Mouse (Mus musculus) cerebellum, adult 2 months (tissue): ENCODE measurements around the gene Bcat1. TPM values are rescaled to one million over a fixed set of nuclear protein-coding genes. Genes with fewer than 3 reads are reported as not detected.
A peak's percentile ranks its signal among the peaks of the same experiment; 100 is the strongest.

Experiments
- DNase-seq, 2 experiments: peaks; one replicate each; pipeline ENCODE4 v3.0.0; 2021
- H3K27ac ChIP-seq: fragments of 200-500 bp; 2 replicates; pipeline ENCODE4 v1.5.1; 2012; ENCODE audit warnings: low read length, control low read depth, inconsistent platforms; ENCODE audit not compliant: insufficient read depth
- H3K27me3 ChIP-seq: fragments of 200-500 bp; 2 replicates; pipeline ENCODE4 v1.6.1; 2012; ENCODE audit warnings: inconsistent platforms, mild to moderate bottlenecking, low read length, moderate library complexity; ENCODE audit not compliant: control insufficient read depth, insufficient read depth
- H3K4me1 ChIP-seq: fragments of 200-500 bp; 2 replicates; pipeline ENCODE4 v1.6.1; 2011; ENCODE audit warnings: low read length; ENCODE audit not compliant: control insufficient read depth, insufficient read depth
- H3K4me3 ChIP-seq: fragments of 200-500 bp; replicated peaks from 2 replicates; pipeline ENCODE3; 2011; ENCODE audit warnings: mild to moderate bottlenecking, low read depth, low read length, control low read depth; ENCODE audit not compliant: insufficient read depth
- CTCF ChIP-seq: fragments of 200-500 bp; IDR thresholded peaks from 2 replicates; pipeline ENCODE4 v1.5.1; 2011; ENCODE audit warnings: low read depth, mild to moderate bottlenecking, control low read depth, low read length, moderate library complexity, borderline replicate concordance; ENCODE audit not compliant: insufficient read depth
- POLR2A ChIP-seq: fragments of 200-500 bp; IDR thresholded peaks from 2 replicates; pipeline ENCODE4 v1.6.1; 2011; ENCODE audit warnings: low read length, control low read depth, borderline replicate concordance; ENCODE audit not compliant: insufficient read depth
- WGBS: fragments of 180-500 bp; shearing (Covaris S2); methylation state at CpG from one replicate; pipeline ENCODE4 v1.1.7; 2018; 5-methylcytosine and 5-hydroxymethylcytosine counted together
- polyA plus RNA-seq: library from polyadenylated mRNA; depleted of rRNA; stranded (reverse); fragments of >200 nt; gene quantifications from 2 replicates; pipeline ENCODE4 v1.2.3, GENCODE M21; 2012

Gene Bcat1
- polyA plus RNA-seq, 1 experiment = 53.7 TPM

DNA sequence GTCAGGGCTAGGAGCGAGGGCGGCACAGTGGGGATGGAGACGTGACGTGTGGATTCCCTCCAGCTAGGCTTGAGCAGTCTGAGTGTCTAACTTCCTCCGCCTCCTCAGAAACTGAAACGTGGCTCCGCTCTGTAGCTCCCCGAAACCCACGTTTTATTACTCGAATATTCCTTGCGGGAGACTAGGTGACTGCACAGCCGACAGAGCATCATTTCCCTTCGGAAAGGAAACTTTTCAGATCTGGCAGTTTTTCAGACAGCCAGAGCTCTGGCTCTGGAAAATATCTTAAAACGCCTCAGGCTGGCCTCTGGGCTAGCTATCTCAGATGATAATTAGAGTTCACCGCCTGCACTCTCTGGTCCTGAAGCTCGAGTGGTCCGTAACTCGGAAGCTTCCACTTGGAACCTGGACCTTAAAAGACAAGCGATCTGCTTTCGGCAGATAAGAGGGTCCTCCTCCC is 866 bp downstream of the Bcat1 start:
- Histone ChIP-seq H3K4me1 (no peaks in the 10 kb centered on the region), H3K4me3 (peak overlapping the region; percentile 53), H3K27ac (no peak overlapping the region), H3K27me3 (no peaks in the 10 kb centered on the region)
- TF ChIP-seq CTCF (no peak), POLR2A (no peak)
- under 1% methylated on average over 20 of the region's 20 CpGs for WGBS
- DNase-seq = peak; percentile 14 to 25

DNA sequence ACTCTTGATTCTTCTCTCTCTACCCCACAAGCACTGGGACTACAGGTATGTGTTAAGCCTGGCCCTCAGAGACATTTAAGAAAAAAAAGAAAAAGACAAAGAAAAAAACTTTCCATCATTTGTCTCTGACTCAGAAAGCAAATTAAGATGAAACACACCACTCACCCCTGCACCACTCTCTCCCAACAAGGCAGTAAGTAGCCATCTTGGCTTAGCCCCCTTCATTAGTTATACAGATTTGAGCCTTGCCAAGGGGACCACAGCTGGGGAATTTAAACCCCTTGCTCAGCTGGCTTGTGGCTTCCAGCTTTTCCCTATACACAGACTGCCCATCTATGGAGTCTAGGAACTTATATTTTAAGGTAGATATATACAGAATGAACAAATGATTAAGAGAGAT is 1.5 kb downstream of the Bcat1 start:
- Histone ChIP-seq H3K4me1 (no peaks in the 10 kb centered on the region), H3K27me3 (no peaks in the 10 kb centered on the region), H3K27ac (no peak overlapping the region), H3K4me3 (no peak overlapping the region)
- no peak for DNase-seq
- TF ChIP-seq POLR2A (no peak), CTCF (no peak)

DNA sequence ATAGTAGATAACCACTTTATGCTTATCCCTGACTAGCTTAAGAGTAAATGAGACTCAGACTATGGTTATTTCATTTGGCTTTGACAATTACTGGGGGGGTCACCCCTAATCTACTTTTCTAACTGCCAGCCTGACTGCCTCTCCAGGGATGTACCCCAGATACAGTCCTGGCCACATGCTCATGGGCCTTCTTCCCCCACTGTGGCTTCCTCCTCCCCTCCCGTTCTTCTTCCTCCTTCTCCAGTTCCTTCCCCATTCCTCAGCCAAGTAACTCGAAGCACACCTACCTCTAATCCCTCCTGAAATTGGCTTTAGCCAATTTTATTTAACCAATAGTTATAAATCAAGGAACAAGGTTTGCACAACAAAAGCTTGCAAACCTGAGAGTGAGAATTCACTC is 6.1 kb downstream of the Bcat1 start:
- Histone ChIP-seq H3K4me1 (no peaks in the 10 kb centered on the region), H3K27ac (no peak overlapping the region), H3K4me3 (no peak overlapping the region), H3K27me3 (no peaks in the 10 kb centered on the region)
- TF ChIP-seq CTCF (no peak), POLR2A (no peak)
- DNase-seq = no peak
- WGBS = 88% methylated on average over 2 of the region's 2 CpGs

DNA sequence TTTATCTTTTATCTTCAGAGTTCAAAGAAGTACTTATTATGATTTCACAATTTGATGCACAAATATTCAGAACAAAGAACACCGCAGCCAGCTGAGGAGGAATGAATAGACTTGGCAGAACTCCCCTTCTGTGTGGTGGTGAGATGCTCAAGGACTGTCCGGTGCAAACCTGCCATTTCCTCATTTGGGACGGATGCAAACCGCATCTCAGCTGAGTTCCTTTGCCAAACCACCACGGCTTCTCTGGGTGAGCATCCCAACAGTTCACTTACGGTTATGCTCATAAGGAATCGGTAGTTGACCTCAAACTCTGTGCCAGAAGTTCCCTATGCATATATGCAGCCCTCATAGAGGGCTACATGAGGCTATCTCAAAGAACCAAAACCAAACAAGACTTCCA is 6.6 kb downstream of the Bcat1 start:
- no peaks in the 10 kb centered on the region for H3K4me1 ChIP-seq
- TF ChIP-seq POLR2A (no peak), CTCF (no peak)
- WGBS = 84% methylated on average over 7 of the region's 7 CpGs
- no peak for DNase-seq
- no peak overlapping the region for H3K27ac ChIP-seq
- no peaks in the 10 kb centered on the region for H3K27me3 ChIP-seq
- H3K4me3 ChIP-seq = no peak overlapping the region

DNA sequence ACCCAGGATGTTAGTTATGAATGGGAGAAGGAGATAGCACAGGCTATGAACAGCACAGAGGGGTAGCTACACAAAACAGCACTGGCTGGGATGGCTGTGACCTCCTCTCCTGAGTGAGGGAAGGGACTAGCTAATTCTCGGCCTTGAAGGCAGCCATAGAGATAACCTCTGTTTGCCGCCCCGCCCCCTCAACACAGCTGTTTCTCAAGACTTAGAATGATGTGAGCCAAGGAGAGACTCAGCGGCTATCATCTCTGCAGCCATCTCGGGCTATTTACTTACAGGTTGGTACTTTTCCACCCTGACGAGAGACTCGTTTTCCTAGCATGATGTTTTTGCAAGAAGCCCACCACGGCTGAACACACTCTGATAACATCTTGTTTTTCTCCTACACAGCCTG is 8.3 kb downstream of the Bcat1 start:
- TF ChIP-seq CTCF = no peak
- TF ChIP-seq POLR2A = no peak
- no peaks in the 10 kb centered on the region for H3K27me3 ChIP-seq
- no peak overlapping the region for H3K27ac ChIP-seq
- no peak for DNase-seq
- H3K4me1 ChIP-seq = no peaks in the 10 kb centered on the region
- WGBS = 91% methylated on average over 8 of the region's 8 CpGs
- H3K4me3 ChIP-seq = no peak overlapping the region

DNA sequence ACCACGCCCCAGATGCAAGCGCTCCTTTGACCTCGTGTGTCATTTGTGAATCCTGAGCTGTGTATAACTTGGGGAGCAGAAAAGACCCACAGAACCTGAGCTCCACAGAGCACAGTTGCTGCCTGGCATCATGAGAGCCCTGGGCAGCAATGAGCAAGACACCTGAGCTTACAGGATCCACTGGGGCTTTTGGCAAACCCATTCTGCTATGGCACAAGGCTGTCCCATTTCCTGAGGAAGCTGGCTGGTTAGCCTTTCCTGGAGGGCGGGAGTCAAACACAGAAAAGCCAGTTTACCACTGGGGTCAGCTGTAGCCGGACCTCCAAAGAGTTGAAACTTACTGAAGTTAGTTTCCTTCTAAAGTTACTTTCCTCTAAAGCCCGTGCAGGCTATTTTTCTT is 9.6 kb downstream of the Bcat1 start:
- Histone ChIP-seq H3K27me3 (no peaks in the 10 kb centered on the region), H3K4me1 (no peaks in the 10 kb centered on the region), H3K27ac (no peak overlapping the region), H3K4me3 (no peak overlapping the region)
- WGBS = 95% methylated on average over 6 of the region's 6 CpGs
- DNase-seq = no peak
- TF ChIP-seq POLR2A (no peak), CTCF (no peak)

DNA sequence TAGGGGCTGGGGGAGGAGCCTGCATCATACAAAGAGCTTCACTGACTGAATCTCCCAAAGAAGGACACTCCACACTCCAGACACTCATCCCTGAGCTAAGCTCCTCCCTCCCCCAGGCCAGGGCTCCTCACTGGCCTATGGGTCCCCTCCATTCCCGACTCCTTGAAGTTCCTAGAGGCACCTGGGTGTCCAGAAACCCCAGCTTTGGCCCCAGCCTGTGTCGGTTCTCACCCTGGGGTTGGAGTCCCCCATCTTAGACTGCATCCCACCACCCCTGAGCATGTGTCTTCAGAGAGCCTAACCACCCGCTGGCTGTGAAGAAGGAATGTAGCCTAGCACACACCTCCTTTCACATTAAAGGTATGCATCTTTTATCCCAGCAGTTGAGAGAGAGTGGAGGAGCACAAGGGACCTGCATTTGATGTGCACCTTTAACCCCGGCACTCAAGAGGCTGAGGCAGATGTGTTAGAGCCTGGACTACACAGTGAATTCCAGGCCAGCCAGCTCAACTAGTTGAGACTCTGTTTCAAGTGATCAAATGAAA is 10.6 kb downstream of the Bcat1 start:
- 96% methylated on average over 4 of the region's 4 CpGs for WGBS
- Histone ChIP-seq H3K4me1 (no peaks in the 10 kb centered on the region), H3K27ac (no peak overlapping the region), H3K4me3 (no peak overlapping the region), H3K27me3 (no peaks in the 10 kb centered on the region)
- TF ChIP-seq CTCF (no peak), POLR2A (no peak)
- peak in 1 of 2 experiments; percentile 3 for DNase-seq

DNA sequence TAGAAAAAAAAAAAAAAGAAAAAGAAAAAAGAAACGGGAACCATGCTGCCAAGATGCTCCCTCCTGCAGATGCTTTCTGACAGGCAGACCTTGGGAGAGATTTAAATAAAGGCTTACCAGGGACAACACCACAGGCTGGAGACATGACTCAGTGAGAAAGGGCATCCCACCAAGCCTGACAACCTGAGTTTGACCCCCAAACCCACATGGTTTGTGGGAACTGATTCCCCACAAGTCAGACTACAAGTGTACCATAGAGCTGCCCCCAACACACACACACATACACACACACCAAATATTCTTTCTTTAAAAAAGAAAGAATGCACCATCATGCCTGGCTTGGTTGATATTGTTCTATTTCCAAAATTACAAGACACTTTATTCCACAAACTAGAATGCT is 11.9 kb downstream of the Bcat1 start:
- 58% methylated on average over 1 of the region's 1 CpGs for WGBS
- Histone ChIP-seq H3K4me3 (no peak overlapping the region), H3K27me3 (no peaks in the 10 kb centered on the region), H3K27ac (no peak overlapping the region), H3K4me1 (no peaks in the 10 kb centered on the region)
- TF ChIP-seq POLR2A = no peak
- TF ChIP-seq CTCF = no peak
- no peak for DNase-seq

DNA sequence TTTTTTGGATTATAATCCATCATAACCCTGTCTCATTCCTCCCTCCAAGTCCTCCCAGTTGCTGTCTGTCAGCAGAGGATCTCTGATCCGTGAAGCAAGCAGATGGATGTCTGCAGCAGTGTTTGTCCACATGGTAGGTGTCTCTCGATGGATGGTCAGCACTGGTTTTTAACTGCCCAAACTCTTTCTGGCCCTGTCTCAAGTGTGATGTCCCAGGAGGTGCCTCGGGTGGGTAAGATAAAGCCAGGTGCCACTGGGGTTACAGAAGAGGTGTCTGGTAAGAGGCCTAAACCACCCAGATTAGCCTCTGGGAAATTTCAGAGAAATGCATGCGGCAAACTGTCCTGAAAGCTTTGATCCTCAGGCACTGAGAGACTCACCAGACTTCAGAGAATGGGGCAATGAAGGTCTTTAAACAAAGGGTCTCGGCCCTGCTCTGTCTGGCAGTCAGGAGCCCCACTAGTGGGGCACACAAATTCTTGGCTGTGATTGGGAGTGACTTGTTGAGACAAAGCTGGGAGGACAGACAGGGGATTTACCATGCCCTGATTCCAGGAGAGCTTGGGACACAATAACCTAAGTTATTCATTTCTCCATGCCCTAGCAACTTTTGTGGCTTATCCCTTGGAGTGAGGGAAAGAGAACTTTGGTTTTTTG is 12.6 kb downstream of the Bcat1 start:
- no peaks in the 10 kb centered on the region for H3K27me3 ChIP-seq
- no peaks in the 10 kb centered on the region for H3K4me1 ChIP-seq
- WGBS = 59% methylated on average over 5 of the region's 5 CpGs
- DNase-seq = no peak
- no peak overlapping the region for H3K4me3 ChIP-seq
- no peak overlapping the region for H3K27ac ChIP-seq
- TF ChIP-seq CTCF (no peak), POLR2A (no peak)
